Mouse (Mus musculus) urinary bladder, postnatal 14 days (tissue): ENCODE data around the gene Usp3.

Source experiments
- DNase-seq: peaks from one replicate; pipeline ENCODE4 v3.0.0; 2021; ENCODE audit warnings: low spot score

The Usp3 gene

DNA sequence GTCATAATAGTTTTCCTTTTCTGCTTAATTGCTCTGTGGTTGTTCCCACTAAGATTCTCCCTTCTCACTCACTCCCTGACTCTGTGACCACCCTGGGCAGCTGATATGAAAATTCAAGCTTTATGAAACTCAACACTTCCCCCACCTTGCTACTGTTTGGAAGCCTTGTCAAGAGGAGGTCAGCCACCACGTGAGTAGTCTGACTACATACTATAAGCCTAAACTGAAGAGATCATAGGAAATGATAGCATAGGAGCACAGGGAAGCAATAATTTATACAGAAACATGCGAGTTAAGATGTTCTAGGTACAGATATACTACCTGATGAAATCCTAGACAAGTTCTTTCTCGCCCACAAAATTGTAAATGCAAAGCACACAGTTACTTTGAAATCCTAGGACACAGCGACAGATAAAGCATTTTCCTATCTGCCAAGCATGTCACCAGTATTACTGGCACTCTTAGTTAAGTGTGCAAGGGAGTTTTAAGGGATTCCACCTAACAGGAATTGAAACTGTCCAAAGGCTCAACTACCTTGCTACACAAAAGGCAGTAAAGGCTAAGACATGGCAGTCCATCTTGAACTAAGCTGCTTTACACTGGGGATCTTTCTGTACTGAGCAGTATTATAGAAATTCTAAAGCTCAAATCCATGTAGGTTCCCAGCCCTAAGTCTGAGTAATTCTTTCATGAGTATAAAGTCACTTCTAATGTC, 20.8 kb downstream of the Usp3 start:
- DNase-seq = no peak

DNA sequence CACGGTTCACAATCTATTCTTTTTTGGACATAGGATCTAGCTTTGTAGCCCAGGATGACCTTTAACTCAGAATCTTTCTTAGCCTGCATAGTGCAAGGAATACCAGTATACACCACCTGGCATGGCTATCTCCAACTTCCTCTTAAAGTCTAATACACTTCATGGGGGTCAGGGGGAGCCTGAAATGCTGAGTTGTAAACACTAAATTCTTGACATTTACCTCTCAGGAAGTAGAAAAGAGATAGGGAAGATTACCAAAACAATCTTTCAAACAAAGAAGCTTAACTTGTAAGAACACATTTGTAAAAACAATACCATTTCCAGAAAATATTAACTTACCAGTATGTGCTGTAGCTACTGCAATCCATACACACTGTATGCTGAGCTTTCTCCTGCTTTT, 30.7 kb downstream of the Usp3 start:
- no peak for DNase-seq

DNA sequence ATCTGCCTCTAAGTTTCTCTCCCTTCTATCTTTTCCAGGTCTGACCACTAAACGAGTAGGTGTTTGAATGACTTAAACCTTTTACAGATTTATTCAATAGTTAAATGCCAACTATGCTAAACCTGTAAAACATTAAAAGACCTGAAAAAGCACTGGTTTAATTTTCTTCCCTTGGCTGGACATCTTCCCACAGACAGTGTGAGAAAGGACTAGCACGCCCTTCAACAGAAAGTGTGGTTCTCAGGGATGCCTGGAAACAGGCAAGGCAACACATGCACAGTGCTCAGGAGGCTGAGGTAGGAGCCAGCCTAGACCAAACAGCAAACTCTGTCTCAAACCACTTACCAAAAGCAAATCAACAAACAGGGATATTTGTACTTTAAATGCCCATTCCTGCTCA, 31.4 kb downstream of the Usp3 start:
- DNase-seq = no peak

DNA sequence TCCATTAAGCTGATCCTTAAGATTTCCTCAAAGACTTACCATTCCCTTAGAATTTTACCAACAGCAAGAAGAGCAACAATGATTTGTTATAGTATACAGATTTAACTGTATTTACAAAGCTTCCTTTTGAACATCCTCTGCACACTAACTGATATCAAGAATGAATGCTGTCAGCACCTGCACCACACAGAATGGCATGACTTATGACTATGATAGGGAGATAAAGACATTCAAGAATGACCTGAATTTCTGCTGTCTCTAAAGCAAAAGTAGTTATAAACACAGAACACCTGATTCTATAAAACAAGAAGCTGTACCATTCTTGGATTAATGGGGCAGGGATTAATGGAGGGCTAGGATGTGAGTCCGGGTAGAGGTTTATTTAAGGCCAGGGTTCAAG, 32.2 kb downstream of the Usp3 start:
- no peak for DNase-seq

DNA sequence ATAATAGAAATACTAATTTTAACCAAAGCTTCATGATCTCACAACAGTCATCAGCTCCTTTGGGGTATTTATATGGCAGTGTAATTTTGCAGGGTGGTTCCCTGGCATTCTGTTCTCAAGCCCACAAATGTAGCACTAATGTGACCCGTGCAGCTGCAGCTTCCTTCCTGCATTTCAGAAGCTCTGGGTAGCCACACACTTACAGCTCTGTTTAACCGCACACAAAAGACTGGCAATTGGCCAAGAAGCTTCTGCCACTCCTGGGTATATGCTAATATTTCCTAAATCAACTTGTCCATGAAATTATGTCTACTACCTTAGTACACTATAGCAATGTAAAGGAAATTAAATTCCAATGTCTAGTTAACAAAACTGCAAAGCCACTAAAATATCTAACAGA, 32.6 kb downstream of the Usp3 start:
- peak; percentile 8 for DNase-seq

DNA sequence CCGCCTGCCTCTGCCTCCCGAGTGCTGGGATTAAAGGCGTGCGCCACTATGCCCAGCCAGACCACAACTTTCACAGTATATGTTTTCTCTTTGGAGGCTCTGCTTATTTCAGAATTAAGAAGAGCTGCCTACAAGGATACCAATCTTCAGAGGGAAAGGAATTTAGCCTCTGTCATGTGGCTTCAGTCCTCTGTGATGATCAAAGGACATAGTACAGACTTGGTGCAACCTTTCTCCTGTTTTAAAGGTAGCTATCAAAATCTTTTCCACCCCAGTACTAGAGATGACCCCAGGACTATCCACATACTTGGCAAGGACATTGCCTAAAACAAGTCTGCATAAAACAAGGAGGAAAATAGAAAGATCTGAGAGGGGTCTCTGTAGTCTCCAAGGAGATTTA, 34.0 kb downstream of the Usp3 start:
- no peak for DNase-seq

DNA sequence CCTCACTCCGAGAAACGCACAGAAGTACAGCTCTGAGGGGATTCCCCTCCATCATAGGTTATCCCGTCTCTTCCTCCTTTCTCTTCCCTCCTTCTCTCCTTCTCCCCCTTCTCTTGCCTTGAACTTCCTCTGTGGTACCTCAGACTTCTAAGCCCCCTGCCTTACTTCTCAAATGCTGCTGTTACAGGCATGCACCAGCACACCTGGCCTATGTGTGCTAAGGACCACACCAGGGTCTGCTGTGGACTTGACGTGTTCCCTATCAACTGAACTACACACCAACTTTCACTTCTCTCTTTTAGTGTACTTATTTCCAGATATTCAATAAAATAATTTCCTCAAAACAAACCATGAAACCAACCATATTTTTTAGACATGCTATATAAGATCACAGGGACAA, 50.2 kb downstream of the Usp3 start:
- DNase-seq = no peak

DNA sequence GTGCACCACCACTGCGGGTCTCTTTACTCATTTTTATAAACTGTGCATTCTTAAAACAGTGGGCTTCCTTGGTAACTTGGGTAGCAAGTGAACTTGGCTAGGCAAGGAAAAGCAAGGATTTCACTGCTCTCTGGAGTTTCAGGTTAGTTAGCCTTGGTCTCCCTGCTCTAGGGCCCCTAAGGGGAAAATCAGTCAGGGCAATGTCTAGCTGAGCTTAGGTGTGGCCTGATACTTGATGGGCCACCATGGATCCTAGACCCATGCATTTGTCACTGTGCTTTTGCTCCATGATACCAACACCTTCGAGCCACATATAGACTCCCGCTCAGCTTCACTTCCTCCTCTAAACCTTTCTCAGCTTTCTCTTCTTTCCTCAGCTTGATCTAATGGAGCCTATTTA, 71.3 kb downstream of the Usp3 start:
- no peak for DNase-seq

DNA sequence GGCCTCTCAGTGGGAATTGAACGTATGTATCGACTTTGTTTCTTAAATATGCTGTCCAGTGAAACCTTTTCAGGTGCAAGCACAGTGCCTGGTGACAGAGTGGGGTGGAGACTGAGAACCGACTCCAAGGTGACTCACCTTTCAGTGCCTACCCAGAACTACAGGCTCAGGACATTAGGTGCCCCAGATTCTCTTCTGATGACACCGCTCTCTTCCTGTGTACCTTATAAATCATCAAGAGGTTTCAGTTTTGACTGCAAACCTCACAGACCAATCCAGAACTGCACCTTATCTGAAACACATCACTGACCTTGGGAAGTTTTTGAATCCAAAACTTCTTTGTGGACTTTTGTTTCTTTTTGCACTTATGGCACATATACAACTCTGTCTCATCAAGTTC, 72.6 kb downstream of the Usp3 start:
- DNase-seq = no peak

DNA sequence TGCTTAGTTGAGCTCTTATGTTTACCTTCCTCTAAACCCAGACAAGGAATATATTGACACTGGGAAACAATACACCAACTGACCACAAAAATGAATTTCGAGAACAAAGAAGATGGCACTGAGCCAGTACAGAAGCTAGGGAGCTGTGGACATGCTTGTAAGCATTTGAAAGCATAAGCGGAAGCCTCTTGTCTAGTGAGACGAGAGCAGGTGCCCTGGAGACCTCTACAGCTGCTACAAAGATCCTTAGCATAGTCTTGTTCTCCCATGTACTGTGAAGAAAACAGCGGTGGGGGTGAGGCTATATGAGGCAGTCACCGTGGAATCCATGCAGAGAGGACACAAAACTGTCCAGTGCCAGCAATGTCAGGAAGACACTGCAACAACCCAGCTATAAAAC, 74.0 kb downstream of the Usp3 start:
- no peak for DNase-seq

DNA sequence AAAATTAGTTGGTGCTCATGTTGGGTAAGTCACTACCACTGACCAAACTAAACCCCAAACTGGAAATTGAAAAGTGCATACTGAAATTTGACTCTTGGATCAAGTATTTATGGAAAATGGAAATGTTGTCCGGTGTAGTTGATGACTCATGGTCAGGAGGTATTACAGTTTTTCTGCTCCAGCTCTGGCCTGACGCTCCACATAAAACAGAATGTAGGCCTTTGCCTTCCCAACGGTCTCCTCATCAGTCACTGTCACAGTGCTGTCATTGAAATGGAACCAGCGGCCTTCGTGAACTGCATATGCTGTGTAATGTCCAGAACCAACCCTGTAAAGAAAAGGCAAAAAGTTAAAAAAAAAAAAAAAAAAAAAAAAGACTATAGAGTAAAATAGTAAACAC, 74.7 kb downstream of the Usp3 start:
- DNase-seq = no peak

DNA sequence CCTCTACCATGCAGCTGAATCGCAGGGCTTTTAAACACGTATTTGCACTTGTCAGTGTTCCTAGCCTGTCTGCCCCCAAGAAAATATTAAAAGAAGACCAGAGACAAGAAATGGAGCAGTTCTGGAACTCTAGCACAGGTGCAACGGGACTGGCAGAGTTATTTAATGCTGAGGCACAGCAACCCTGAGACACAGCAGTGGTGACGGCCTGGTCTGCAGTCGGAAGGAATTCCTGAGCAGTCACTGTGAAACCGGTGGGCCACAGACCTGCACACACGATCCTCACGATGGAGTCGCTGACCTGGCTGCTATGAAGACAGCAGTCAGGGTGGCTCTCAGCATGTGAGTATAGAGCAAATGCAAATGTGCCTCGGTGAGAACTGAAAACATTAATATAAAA, 75.2 kb downstream of the Usp3 start:
- no peak for DNase-seq

DNA sequence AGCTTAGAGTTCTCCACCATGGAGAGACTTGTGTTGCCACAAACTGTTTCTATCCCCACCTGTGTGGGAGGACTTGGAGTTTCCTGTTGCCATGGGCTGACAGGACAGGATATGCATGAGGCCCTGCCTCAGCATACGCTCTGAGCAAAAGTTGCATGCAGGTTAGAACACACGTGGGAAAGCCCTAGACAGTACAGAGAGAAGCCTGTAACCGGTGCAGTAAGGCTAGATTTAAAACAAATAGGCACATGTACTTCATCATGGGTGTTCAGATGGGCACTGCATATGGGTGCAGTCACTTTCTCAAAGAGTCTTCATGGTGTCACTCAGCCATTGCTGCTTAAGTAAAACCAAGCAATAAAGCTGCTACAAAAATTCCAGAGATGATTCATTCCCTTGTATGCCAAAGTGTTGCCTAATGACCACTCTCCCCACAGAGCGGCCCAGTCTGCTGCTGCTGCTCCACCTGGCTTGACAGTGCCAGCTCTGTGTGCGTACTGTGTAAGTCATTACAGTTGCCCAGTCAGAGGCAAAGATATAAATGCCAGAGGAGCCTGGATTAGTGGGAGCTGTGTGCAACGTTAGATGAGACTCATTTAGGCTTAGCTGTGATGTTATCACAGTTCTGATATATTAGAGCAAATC, 76.5 kb downstream of the Usp3 start:
- peak; percentile 47 for DNase-seq

DNA sequence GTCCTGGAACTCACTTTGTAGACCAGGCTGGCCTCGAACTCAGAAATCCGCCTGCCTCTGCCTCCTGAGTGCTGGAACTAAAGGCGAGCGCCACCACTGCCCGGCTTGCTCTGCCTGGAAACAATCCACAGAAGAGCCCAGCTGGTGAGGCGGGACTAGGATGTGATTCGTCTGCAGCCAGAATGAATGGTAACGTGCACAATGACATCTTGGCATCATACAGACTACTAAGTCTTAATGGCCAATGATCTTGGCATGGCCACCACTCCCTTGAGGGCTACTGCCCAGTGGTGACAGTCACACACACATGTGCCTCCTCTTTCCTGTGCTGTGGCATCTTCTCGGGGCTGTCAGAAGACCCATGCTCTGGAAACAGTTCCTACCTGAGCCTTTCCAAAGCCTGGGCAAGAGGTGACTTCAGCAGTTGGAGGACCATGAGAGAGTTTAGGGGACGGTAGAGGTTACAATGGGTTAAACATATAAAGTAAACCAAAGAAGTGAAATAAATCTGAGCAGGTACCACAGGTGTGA, 77.2 kb downstream of the Usp3 start:
- DNase-seq = no peak

DNA sequence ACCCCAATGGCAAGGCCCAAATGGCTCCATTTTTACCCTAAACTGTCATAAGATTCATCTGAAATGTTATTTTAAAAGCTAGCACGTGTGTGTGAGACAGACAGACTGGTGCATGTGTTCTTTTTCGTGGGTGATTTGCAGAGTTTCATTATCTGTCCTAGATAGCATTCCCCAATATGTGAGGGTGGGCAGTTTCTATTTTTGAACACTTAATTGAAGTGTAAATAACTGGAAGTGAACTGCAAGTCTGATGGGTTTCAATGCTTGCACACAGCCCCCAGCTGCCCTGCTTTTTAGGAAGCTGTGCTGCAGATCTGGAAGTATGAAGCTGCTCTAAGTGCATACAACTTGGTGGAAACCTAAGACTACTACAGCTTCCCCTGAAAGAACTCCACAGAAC, 77.8 kb downstream of the Usp3 start:
- DNase-seq = no peak

DNA sequence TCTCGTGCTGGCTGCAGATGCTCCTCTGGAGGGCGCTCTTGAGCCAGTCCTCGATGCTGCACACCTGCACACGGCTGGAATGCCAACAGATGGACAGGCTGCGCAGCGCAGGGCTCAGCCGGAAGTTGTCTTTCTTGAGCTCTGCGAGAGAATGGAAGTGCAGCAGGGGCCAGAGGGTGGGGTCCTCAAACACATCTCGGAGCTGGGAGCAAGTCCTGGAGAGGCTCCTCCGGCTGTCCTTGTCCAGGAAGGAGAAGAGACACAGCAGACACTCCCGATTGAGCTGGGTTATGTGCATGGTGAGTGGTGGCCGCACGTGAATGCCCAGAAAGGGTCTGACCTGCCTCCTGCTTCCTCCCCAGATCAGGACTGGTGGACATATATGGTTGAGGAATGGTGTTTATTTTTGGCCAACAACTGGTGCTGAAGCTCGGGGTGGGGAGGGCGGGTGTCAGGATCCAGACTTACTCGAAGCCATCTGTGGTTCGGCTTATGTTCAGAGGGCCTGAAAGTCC, 78.6 kb downstream of the Usp3 start, which contains the start of gene Fbxl22:
Fbxl22 (minus strand) TSS at position 338 of the 515 bp plus-strand sequence.
- DNase-seq = peak; percentile 70

DNA sequence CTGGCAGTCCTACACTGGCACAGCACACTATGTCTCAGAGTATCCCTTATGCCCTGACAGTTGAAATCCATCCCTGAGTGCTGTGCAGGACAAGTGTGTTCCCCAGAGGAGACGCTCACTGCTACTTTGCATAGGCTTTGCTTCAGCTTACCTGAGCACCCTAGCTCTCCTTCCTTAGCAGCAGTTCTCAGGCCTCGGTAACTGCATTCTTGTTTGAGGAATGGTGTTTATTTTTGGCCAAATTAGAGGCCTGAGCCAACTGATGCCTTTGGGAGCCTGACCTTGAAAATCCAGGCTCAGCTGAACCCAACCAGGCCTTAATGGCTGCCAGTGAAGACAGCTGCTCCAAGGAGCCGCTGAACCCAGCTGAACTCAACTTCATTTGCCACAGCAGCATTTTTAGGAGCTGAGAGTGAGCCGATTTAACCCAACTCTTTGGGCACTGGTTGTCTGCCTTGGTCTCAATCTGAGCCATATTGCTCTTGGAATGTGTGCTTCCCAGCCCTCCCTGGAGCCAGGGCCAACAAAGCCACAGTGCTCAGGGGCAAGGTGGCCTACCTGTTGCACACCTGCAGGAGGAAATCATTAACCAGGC, 79.2 kb downstream of the Usp3 start:
- no peak for DNase-seq

DNA sequence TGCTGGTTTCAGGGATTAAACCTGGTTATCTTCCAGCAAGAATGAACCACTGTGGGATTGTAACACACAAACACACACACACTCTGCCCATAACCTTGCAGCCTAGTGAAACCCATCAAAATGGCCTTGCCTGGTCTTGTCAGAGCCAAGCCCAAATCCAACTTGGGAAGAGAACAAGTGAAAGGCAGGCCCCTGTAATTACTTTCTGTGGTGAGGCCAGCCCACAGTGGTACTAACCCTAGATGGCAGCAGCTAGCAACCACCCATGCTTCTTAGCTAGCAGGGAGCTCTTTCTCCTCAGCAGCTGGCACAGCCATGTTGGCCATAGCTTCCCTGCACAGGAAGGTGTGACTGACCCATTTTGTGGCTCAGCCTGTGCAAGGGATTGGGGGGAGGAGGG, 79.8 kb downstream of the Usp3 start:
- DNase-seq = no peak

DNA sequence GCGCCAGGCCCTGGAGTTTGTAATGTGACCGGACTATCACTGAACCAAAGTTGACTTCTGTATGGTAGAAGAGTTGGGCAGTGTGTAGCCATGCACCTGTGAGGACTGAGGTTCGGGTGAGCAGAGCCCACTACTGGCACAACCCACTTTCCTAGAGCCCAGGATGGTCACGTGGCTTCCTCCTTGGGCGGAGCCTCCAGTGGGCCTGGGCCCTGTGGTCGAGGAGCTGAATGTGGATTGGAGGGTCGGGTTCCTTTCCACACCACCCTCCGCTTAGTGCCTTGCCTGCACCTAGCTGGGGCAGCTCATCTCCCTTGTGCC, 80.6 kb downstream of the Usp3 start:
- peak; percentile 86 for DNase-seq

DNA sequence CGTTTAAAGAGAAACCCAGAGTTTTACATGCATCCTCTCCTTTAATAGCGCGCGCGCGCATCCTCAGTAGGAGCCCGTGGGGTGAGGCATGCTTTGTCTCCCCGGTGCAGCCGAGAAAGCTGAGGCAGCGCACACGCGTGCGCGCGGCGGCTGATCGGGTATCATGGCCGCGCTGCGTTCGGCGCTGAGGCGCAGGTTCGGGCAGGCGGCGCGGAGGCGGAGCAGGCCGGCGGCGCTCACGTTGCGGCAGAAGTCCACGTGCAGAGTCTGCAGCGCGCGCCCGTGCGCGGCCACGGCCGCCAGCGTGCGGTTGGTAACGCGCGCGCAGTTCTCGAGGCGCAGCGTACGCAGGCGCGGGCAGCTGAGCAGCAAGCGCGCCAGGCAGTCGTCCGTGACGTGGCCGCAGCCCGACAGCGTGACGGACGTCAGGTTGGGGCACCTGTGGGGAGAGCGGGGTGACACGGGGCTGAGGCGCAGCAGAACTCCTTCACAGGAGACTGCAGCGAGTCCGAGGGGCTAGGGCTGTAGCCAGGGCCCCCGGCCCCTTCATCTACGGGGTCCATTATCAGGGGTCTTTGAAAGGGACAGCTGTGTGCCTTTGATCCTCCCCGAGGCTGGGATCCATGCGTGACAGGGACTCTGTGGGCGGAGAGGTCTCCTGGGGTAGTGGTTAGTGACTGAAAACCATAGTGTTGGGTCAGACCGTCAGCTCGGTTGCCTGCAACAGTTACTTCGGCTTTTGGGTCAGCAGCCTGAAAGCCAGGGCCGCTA, 81.2 kb downstream of the Usp3 start:
- peak; percentile 93 for DNase-seq

DNA sequence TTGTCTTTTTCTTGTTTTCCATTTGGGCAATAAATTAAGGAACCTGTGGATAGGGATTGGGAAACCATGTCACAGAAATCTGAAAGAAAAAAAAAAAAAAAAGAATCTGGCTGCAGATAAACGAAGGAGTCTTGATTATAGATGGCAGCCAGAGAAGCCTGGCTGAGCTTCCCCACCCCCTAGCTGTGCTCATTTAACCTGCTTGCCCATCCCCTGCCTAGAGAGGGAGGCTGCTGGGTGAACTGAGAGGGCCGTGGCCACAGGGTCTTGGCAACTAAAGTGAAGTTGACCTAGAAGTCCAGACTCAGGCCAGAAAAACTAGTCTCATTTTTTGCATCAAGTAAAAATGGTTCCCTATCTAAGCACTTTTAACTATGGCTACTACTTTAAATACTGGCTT, 82.0 kb downstream of the Usp3 start:
- no peak for DNase-seq

DNA sequence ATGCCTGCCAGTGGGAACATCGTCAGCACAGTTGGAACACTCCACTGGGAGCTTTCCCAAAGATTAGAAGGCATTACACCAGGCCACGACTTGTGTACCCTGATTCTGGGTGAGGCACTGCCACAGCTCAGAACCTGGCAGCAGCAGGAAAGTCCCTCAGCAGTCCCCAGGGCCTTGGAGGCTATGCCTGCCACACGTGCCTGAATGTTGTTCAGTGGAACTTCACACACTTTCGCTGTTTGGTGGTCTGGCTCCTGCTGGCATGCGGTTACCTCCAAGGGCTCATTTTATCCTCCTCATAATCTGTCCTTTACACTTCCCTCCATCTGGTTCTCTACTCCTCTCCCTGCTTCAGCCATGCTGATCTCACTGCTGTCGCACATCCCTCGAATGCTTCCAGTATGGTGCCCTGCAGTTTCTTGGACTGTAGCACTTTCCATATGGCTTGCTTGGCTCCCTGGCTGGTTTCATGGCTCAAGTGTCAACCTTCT, 82.5 kb downstream of the Usp3 start:
- no peak for DNase-seq
